29 mouse cellular contexts compared by ENCODE assay signal in the genomic region with DNA sequence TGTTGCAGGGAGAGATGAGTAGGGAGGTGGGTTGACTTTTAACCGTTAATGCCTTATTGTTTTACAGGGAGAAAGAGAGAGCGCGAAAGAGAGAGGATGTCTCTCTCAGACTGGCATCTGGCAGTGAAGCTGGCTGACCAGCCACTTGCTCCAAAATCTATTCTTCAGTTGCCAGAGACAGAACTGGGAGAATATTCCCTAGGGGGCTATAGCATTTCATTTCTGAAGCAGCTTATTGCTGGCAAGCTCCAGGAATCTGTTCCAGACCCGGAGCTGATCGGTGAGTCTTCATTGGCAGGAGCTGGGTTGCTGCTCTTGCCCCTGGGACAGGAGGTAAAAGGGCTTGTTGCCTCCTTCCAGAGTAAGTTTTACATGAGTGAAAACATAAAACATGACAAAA. TPM values are rescaled to one million over a fixed set of nuclear protein-coding genes. Genes with fewer than 3 reads are reported as not detected.
DNase-seq lines count a peak whose midpoint lies in the region; ATAC-seq lines count a peak whose summit lies in the region.
"Had no signal": no experiment of that assay in that cellular context is flagged by ENCODE, and none has a peak within 500 bp of the region (broad histone marks: within the 10 kb centered on the region; RNA-seq: fewer than 3 reads in every experiment).

No protein-coding gene starts in this region.

- no peaks in the 10 kb centered on the region for H3K27me3 ChIP-seq in liver, embryonic 13.5 days
- H3K27me3 ChIP-seq in liver, embryonic 12.5 days (replicated peaks): no peaks in the 10 kb centered on the region
- H3K27me3 ChIP-seq: CH12.LX; embryonic facial prominence, embryonic 15.5 days; heart, embryonic 12.5 days; heart, embryonic 15.5 days; hindbrain, embryonic 13.5 days had no signal

- H3K9ac ChIP-seq in liver, embryonic 13.5 days: no peak overlapping the region
- H3K9ac ChIP-seq in liver, embryonic 12.5 days: no peak overlapping the region; the same call in 1 of the 2 replicates
- H3K9ac ChIP-seq: embryonic facial prominence, embryonic 15.5 days; forebrain, postnatal 0 days; heart, embryonic 12.5 days; heart, embryonic 15.5 days; hindbrain, embryonic 13.5 days had no signal

- H3K4me1 ChIP-seq in liver, embryonic 13.5 days (replicated peaks): peaks cover 20% of the 10 kb centered on the region
- peaks cover 26% of the 10 kb centered on the region for H3K4me1 ChIP-seq in liver, embryonic 12.5 days

- WGBS in liver, embryonic 13.5 days (ENCODE audit: insufficient replicate concordance): 89% methylated on average over 5 of the region's 5 CpGs
- WGBS in liver, embryonic 12.5 days (ENCODE audit: insufficient replicate concordance): 93% methylated on average over 5 of the region's 5 CpGs

- DNase-seq in adrenal gland, postnatal 14 days: peak; percentile 20
- DNase-seq in adrenal gland, postnatal 4 days (ENCODE audit: low spot score in 2 of 2): no peak
- DNase-seq in liver, embryonic 13.5 days: no peak
- DNase-seq in MN1 (ENCODE audit: low spot score): peak; percentile 85
- DNase-seq in gastrocnemius, adult 18-20 months (ENCODE audit: low spot score): no peak
- DNase-seq: adrenal gland, postnatal 25 days; B cell, adult 2 months; cerebellum, adult 11 months; cerebellum, adult 2 months; cerebellum, postnatal 36 days; embryo, embryonic 11 days; forebrain, postnatal 0 days; gastrocnemius, postnatal 25 days; heart, adult 18-20 months; heart, postnatal 10 days; heart, postnatal 36 days; kidney, adult 18-20 months had no signal

- 0 out of 2 replicates have a peak, but pooled peaks cover 12% of the 10 kb centered on the region for H3K36me3 ChIP-seq in liver, embryonic 13.5 days
- H3K36me3 ChIP-seq in liver, embryonic 12.5 days: peaks cover 17% of the 10 kb centered on the region

- H3K4me2 ChIP-seq in liver, embryonic 13.5 days: no peak overlapping the region
- no peak overlapping the region for H3K4me2 ChIP-seq in liver, embryonic 12.5 days
- H3K4me2 ChIP-seq: heart, embryonic 12.5 days had no signal

- H3K27ac ChIP-seq in liver, embryonic 13.5 days: no peak overlapping the region
- no peak overlapping the region for H3K27ac ChIP-seq in liver, embryonic 12.5 days
- H3K27ac ChIP-seq: embryonic facial prominence, embryonic 15.5 days; heart, embryonic 15.5 days; hindbrain, embryonic 10.5 days; hindbrain, embryonic 13.5 days; hindbrain, postnatal 0 days had no signal

- no peaks in the 10 kb centered on the region for H3K9me3 ChIP-seq in liver, embryonic 13.5 days (replicated peaks)
- H3K9me3 ChIP-seq in liver, embryonic 12.5 days (replicated peaks): no peaks in the 10 kb centered on the region
- H3K9me3 ChIP-seq: embryonic facial prominence, embryonic 15.5 days; G1E; heart, embryonic 12.5 days; heart, embryonic 15.5 days; hindbrain, embryonic 10.5 days; hindbrain, embryonic 13.5 days had no signal

- 0 out of 2 replicates have a peak overlapping the region, but pooled peaks have one; percentile 8 for H3K4me3 ChIP-seq in liver, embryonic 13.5 days (replicated peaks)
- no peak overlapping the region for H3K4me3 ChIP-seq in liver, embryonic 12.5 days
- H3K4me3 ChIP-seq: heart, embryonic 12.5 days; heart, embryonic 15.5 days had no signal

- ATAC-seq in liver, embryonic 13.5 days (ENCODE audit: low read depth): no peak
- ATAC-seq in liver, embryonic 12.5 days: no peak
- ATAC-seq: forebrain, embryonic 14.5 days; forebrain, postnatal 0 days; hindbrain, postnatal 0 days; inflammation-experienced regulatory T-cells, adult 6 months; intestine, embryonic 16.5 days had no signal

RNA-seq across cellular contexts. Expression of gene Ubl7, which starts 1.8 kb away (rescaled TPM):
- 71.6 and 82.1 TPM in 2 replicates for total RNA-seq in adrenal gland, postnatal 14 days (2021)
- total RNA-seq in adrenal gland, postnatal 4 days (2021): 10 to 100 TPM; 78.8 to 85.3 TPM
- polyA plus RNA-seq in liver, embryonic 13.5 days (2015; fragmentation: Nextera tagmentation; extraction: Ambion mirVana): 58.9 and 64.1 TPM in 2 replicates
- polyA plus RNA-seq in liver, embryonic 12.5 days (2016; fragmentation: Nextera tagmentation; extraction: Ambion mirVana): 69.3 and 69.8 TPM in 2 replicates
- total RNA-seq in gastrocnemius, adult 18-20 months (2021): 10 to 100 TPM; 87.4 to 95.1 TPM

RNA-seq across cellular contexts. Expression of gene Sema7a, which starts 27.3 kb away (rescaled TPM):
- 18.4 and 23.5 TPM in 2 replicates for total RNA-seq in adrenal gland, postnatal 14 days (2021)
- total RNA-seq in adrenal gland, postnatal 4 days (2021): 10 to 100 TPM; 15.1 to 16.1 TPM
- polyA plus RNA-seq in liver, embryonic 13.5 days (2015; fragmentation: Nextera tagmentation; extraction: Ambion mirVana): not detected in 2 replicates
- not detected in 2 replicates for polyA plus RNA-seq in liver, embryonic 12.5 days (2016; fragmentation: Nextera tagmentation; extraction: Ambion mirVana)
- total RNA-seq in gastrocnemius, adult 18-20 months (2021): 10 to 100 TPM; 10.6 to 13.0 TPM
- total RNA-seq: G1E had no signal

Comparison
In these comparisons a context has a peak if more than half of its experiments do, and no peak if none do; other contexts are left out.
1. DNase-seq: peak in adrenal gland, postnatal 14 days (single experiment) and MN1 (single experiment); none in adrenal gland, postnatal 4 days (0 of 2), liver, embryonic 13.5 days (single experiment) and gastrocnemius, adult 18-20 months (single experiment).